Mouse (Mus musculus) olfactory bulb, adult 2 months (tissue): ENCODE data around the gene Stra6.

Experiments used
- CTCF ChIP-seq: fragments of 200-500 bp; IDR thresholded peaks from 2 replicates; pipeline ENCODE4 v1.5.1; 2012; ENCODE audit warnings: low read depth, mild to moderate bottlenecking, low read length, moderate library complexity; ENCODE audit not compliant: insufficient read depth
- POLR2A ChIP-seq: fragments of 200-500 bp; IDR thresholded peaks from 2 replicates; pipeline ENCODE4 v1.6.1; 2012; ENCODE audit warnings: mild to moderate bottlenecking, low read depth, low read length, moderate library complexity; ENCODE audit not compliant: insufficient read depth

- TF ChIP-seq CTCF (no peak), POLR2A (no peak)
Observed at GRCm38 (mm10) chr9:58051937-58052336, 11.7 kb upstream of the Stra6 start.
